Mouse (Mus musculus): ENCODE measurements at regions not wholly inside any gene's neighbourhood (a gene's known extent, or its start where the extent isn't known, plus 50 kb on each side); places are given as distances from the start of the nearest gene placed in this dataset.

DNA sequence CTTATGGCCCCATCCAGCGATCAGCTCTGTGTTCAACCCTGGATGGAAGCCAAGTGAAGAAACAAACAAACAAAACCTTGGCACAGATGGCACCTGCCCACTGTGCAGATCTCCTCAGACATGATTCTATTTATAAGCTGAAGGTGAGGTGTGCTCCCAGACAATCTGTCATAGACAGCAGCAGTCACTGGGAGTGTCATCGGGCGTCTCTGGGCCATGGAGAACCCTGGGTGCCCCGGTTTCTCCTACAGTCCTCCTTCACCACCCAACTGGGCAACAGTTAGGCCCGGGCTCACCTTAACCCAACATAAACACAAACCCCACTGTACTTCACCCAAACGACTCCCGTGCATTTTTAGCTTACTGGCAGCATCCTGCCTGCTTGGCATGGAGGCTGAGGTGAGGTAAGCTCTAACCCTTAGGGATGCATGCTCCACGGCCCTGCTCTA is 160.6 kb upstream of the Irf2bp2 start:
- ATAC-seq (replicated peaks; ENCODE audit: low FRiP score, poor library complexity, severe bottlenecking) = no peak

DNA sequence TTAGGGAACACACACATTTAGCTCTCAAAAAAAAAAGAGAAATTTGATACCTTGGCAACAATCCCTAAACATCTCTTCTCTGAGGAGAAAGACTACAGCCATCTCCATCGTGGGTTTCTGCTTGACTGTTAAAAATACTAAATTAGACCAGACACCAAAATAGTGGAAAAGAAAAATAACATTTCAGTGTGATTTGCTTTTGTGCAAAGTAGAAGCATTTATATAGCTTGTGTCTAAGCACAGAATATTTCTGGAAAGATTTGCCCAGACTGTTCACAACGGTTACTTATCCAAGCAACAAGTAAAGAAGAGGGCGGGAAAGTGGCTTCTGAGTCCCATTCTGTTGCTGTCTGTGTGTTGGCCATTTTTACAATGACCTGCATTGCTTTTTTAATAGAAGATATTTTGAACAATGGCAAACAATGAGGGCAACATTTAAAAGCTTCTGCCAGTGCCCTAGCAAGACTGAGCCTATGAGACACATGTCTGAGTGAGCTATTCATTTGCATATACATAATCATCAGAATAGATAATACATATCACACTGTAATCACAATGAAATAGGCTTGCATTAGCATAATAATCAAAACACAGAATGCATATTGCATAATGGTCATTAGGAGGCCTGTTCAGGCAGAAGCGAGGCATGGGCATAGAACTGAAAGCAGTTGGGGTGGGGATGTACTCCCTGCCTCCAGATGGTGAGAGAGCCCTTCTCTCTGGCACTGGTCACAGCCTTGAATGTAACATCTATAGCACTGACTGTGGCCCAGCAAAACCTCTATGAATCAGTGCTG is 159.5 kb upstream of the Irf2bp2 start:
- ATAC-seq (replicated peaks; ENCODE audit: low FRiP score, poor library complexity, severe bottlenecking) = no peak

DNA sequence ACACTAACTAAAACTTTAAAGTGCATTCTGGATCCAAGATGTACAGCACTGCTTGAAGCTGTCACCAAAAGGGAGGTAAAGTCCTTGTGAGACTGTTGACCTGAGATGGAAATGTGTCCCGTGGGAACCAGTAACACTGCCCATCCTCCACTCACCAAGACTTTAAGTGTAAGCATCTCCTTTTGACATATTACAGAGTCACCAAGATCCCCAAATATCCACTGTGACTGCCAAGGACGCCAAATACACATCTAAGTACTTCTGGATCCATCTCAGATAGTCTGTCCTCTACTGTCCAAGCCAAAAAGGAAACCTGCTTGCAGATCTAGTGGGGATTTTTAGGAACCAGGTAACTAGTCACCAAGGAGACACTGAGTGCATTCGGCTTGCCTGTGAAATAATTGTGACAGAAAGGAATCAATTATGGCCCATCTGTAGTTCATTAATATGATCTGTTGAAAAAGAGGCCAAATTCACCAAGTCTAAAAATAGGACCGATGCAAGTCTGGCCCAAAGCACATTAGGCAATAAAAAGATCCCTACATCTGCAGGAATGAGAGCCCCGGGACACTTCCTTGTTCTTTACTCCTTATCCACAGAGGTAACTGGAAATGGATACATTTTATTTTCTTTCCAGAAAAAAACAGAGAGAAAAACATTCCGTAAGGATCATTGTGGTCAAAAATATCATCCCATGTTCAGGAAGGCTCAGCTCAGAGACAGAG is 157.8 kb upstream of the Irf2bp2 start:
- no peak for ATAC-seq (replicated peaks; ENCODE audit: low FRiP score, poor library complexity, severe bottlenecking)

DNA sequence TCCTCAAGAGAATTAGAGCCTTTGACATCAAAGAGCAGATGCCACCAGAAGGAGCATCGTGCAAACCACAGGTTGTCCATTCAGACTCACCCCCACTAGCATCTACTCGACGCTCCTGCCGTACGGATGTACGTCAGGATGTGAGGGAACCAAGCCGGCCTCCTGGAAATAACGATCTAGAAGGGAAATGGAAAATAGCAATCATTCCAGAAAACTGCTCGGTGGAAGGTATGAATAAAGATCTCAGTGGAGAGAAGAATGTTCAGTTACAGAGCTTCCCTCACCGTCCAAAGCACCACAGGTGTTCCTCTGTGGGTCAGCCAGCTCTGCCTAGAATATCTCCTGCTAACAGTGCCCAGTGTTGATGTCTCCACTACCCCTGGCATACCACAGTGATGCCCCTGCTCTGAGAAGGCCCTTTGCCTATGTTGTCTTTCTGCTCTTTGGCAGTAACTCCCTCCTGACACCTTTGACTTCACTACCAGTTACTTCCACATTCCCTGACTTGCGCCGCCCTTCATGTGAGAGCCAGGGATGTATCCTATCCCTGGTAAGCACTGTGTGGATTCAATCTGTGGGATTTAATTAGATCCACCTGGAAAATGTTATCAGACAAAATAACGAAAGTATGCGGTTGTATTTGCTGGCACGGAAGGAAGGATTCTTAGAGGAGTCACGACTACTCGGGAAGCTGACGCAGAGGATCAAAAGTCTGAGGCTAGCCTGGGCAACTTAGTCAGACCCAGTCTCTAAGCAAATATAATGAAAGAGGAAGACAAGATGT is 152.4 kb upstream of the Irf2bp2 start:
- ATAC-seq (replicated peaks; ENCODE audit: low FRiP score, poor library complexity, severe bottlenecking) = no peak

DNA sequence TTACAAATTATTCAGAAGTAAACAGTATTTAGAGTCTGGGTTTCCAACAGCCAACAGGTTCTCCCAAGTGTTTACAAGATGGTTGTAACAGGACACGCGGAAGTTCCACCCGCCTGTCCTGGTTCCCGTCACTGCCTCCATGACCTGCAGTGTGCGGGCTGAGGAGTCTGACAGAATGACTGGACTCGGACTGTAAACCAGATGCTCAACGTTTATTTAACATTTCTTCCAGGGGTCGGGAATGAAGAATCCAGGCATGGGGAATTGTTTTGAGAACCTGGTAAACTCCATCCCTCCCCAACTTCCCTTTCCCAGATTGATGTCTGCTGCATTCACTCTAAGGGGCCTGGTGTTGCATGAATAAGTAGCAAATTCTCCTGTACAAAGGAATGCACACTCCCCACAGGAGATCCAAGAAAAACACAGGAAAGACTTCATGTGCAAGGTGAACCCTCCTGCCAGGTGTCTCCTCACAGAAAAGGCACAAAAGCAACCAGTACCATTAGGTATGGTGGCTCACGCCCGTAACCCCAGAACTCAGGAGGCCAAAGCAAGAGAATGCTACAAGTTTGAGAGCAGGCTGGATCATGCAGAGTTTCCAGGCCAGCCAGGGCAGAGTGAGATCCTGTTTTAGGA is 151.1 kb upstream of the Irf2bp2 start:
- no peak for ATAC-seq (replicated peaks; ENCODE audit: low FRiP score, poor library complexity, severe bottlenecking)

DNA sequence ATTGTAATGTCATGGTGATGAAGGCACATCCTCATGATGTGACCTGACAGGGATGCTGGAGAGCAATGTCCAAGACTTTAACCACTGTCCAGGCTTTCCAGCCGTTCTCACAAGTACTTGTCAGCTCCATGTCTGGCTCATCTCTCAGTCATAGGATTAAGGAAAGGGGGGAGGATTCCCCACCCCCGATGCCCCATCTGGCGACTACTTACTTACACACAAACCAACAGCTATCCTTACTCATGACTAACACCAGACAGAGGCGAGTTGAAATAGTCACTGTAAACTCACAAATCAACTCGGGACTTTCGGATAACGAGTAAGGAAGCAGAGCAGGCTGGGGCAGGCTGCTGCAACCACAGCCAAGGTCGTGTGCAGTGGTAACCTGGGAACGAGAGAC is 149.5 kb upstream of the Irf2bp2 start:
- no peak for ATAC-seq (replicated peaks; ENCODE audit: low FRiP score, poor library complexity, severe bottlenecking)

DNA sequence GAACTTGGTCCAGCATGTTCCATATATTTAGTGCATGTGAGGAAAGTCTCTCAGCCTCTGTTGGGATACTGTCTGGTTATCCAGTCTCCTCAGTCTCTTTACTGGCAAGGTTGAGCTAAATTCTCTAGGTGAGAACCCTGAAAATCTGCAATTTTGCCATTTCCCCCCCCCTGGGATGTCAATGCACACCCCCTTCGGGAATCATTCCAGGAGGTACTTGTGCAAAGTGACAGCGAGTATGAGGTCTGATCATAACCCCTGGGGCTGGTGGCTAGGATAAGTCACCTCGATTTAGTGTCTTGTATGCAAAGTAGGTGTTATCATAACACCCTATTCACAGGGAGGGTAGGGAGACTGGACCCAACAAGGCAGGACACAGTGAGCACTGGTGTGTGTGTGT is 148.3 kb upstream of the Irf2bp2 start:
- ATAC-seq (replicated peaks; ENCODE audit: low FRiP score, poor library complexity, severe bottlenecking) = no peak

DNA sequence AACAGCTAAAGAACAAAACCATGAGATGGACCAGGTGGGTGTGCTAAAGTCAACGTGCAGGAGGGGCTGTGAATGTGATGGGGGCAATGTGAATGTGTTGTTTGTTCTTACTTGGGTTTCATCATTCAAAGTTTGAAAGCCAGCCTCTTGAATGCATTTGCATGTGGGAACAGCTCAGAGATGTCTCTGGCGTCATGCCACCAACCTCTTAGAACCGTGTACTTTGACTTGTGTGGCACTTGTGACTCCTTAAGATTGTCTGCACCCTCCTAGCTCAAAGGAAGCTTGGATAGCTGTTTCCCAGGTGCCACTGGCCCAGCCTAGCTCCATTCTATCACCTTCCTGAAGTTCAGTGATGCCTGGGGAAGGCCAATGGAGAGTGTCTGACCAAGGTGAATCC is 147.2 kb upstream of the Irf2bp2 start:
- no peak for ATAC-seq (replicated peaks; ENCODE audit: low FRiP score, poor library complexity, severe bottlenecking)

DNA sequence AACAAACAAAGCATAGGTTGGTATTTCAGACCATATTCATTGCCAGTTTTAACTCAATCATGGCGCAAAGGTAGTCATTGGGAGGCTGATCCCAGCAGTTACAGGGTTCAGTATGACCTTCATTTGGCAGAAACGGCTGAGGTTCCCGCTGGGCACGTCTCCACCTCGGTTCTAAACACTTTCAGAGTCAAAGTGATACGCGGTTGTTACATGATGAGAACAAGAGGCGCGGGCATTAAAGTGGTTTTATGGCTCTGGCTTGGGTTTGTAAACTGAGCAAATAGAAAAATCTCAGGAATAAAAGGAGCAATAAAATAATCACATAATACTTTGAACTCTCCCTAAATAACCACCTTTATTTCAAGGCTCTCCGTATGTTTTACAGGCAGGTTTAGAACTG is 146.0 kb upstream of the Irf2bp2 start:
- no peak for ATAC-seq (replicated peaks; ENCODE audit: low FRiP score, poor library complexity, severe bottlenecking)

DNA sequence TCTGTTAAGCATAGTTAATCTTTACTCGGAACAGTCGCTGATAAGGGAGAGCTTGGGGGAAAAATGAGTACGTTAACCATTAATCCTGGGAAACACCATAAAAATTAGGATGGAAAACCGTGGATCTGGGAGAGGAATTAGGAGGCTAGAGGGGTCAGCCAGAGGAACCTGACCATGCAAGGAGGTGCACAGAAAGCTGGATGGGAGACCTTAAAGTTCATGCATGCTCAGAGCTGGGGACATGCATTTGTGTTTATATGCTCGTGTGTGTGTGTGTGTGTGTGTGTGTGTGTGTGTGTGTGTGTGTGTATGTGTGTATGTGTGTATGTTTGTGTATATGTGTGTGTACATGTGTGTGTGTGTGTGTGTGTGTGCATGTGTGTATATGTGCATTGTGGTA is 143.2 kb upstream of the Irf2bp2 start:
- ATAC-seq (replicated peaks; ENCODE audit: low FRiP score, poor library complexity, severe bottlenecking) = no peak

DNA sequence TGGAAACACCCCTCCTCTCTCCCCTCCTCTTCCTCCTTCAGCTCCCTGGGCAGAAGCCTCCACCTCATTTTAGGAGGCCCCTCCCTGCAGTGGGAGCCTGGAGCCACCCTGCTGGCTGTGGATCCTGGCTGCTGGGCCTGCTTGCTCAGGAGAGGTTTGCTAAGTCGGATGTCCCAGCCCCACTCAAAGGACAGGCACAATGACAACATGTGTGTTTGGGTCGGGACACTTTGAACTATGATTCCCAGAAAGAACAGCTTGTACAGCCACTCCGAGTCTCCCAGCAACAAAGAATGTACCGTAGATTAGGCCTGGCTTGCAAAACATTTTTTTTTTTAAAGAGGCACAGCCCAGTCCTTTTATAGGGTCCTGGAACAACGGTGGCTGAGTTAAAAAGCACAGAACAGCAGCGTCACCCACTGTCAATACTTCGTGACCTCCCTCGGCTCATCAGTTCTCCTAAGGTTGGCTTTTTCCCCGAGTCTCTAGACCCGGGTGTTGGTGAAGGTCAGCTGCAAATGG is 142.7 kb upstream of the Irf2bp2 start:
- no peak for ATAC-seq (replicated peaks; ENCODE audit: low FRiP score, poor library complexity, severe bottlenecking)

DNA sequence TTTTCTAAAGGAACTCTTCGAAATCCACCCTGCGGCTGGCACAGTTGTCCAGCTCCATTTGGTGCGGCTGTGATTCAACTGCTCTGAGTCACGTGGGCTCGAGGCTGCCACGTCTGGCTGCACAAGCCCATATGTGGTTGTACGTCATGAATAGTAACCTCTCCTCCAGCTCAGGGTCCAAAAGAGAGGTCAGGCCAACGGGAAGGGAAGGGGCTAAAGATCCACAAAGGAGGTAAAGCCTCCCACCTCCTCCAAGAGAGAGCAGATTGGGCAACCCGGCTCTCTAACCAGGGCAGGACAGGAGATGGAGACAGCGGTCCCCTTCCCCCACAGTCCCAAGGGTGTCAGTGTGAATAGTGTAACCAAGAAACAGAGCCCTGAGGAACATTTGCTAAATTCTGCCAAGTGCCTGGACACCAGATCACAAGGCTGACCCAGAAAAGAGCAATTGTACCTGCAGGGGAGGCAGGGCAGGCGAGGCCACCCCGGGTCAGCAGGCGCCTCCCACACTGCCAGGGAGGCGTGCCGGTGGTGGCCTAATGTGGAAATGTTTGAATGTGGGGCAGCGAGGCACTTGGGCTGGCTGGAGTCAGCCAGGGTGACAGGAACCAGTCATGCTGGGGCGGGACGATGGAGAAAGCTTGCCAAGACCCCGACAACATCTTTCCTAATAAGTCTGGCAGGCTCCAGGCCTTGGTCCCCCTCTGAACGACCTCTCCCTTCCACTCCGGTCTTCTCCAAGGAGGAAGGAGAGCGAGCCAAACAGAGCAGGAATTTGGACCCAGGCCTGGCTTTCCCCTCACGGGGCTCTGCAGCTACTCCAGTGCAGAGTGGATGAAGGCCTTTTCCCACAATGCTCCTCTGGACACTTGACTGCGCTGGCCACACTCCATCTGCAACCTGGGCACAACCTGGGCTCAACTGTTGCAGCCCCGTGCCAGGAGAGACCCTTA is 142.0 kb upstream of the Irf2bp2 start:
- no peak for ATAC-seq (replicated peaks; ENCODE audit: low FRiP score, poor library complexity, severe bottlenecking)

DNA sequence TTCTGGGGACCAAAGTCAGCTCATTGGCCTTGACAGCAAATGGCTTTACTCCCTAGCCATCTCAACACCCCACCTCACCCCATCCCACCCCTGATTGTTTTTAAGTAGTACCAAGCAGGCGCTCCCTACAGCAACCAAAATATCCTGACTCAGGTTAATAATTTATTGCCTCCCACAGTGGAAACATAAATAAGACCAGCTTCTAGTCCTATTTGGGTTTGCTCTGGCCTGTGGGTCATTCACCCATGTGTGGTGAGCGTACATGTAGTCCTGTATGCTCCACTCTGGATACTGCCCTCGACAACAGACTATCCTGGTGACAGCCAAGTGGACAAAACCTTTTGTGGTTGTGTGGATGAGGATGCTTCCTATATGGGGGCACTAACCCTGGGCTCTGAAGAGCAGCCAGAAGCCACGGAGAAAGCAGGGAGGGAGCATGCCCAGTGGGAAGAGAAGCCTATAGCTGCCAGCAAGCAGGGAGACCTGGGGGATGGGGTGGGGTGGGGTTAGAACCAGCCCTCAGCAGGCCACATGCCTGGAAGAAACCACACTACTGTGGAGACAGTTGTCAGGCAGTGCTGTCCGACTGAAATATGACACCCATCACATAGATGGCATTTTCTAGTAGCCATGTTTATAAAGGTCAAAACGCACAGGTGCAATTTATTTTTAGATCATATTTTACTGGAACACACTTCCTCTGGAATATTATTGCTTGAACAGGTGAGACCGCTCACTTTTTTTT is 141.1 kb upstream of the Irf2bp2 start:
- ATAC-seq (replicated peaks; ENCODE audit: low FRiP score, poor library complexity, severe bottlenecking) = no peak

DNA sequence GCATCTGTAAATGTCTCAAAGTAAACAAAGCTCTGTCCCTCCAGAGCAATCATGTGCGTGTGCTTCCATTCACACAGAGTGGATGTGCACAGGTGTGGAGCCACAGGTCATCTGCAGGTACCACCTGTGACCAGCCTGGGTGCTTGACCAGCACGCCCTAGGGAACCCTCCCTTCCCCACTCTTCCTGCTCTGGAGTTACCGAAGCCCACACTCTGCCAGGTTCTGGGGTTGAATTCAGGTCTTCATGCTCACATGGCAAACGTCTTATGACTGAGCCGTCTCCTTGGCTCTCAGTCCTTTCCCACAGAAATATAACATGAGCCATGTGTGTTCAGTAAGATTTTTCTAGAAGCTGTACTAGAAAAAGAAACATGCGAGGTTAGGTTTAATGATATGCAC is 140.0 kb upstream of the Irf2bp2 start:
- no peak for ATAC-seq (replicated peaks; ENCODE audit: low FRiP score, poor library complexity, severe bottlenecking)

DNA sequence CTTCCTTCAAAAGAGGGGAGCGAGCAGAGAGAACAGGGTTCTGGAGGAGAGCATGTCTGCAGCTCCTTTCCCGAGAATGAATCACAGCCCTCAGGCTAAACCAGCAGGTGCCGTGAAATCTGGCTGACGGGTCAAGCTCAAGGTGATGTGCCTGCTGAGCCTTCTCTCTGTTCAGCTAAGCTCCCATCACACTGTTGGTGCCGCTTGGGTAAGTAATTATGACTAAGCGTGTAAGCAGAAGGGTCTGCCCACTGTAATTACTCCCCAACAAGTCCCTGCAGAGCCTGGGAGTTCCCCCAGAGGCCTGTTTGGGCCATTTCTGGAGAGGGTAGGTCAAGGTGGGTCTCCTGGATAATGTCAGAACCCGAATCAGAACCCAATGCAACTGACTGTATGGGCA is 139.5 kb upstream of the Irf2bp2 start:
- ATAC-seq (replicated peaks; ENCODE audit: low FRiP score, poor library complexity, severe bottlenecking) = no peak

DNA sequence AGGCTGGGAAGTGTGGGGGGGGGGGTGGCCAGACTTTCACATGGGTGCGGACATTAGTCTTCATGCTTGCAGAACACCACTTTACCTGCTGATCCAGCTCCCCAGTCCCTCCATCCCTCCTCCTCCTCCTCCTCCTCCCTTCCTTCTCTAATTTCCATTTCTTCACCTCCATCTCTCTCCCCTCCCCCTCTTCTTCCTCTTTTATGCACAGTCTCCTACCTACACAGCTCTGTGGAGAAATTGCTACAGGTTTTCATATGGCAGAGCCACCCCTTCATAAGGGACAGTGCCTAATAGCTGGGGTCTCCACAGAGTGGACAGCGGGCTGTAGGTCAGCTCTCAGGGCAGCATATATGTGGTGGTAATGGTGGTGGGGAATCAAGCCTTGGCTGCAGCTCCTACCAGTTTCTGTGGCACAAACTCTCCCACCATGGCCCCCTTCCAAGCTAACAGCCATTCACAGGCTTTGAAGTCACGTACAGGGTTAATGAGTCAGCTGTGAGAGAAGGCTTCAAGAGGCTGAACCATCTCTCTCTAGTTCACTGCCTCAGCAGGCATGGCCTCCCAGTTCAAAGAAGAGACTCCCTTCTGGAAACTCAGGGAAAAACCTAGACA is 136.3 kb upstream of the Irf2bp2 start:
- ATAC-seq (replicated peaks; ENCODE audit: low FRiP score, poor library complexity, severe bottlenecking) = no peak

DNA sequence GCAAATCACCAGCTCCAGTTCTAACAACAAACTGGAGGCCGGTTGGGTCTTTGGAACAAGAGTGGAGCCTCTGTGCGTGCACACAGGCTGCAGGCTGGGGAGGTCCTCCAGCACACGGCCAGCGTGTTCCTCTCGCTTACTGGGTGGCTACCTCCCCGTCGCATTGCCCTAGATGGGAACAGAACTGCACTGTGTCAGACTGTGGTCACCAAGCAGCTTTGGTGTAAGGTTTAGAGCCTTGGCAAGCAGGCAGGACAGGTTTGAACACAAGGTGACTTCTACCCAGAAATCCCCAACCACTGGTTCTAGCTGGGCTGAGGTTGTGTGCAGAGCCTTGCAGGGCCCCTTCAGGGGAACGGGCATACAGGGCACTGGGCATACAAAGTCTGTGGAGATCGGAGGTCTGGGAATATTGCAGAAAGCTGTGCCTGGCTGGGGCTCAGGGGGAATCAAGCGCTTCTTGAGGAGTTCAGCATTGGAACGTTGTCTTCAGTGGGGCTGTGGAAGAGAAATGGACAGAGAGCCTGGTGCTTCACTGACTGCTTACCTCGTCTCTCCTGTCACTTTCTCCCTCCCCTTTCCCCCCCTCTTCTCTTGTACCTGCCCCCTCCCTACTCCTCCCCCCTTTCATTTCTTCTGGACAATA is 135.3 kb upstream of the Irf2bp2 start:
- no peak for ATAC-seq (replicated peaks; ENCODE audit: low FRiP score, poor library complexity, severe bottlenecking)

Measured in erythroid progenitor cell, adult 5-6 weeks (primary cell).